Mouse (Mus musculus) natural killer cell, adult 2 months (primary cell): ENCODE data around the gene Klhl33.
"Not testable (repeated sequence)": the region's sequence is repeated elsewhere in the genome, so short reads cannot be mapped to it uniquely, and the experiment has no call there.

Experiments used
- DNase-seq, 2 experiments: peaks; one replicate each; pipeline ENCODE4 v3.0.0; 2022; ENCODE audit warnings: low spot score in 2 of 2

Klhl33 gene

DNA sequence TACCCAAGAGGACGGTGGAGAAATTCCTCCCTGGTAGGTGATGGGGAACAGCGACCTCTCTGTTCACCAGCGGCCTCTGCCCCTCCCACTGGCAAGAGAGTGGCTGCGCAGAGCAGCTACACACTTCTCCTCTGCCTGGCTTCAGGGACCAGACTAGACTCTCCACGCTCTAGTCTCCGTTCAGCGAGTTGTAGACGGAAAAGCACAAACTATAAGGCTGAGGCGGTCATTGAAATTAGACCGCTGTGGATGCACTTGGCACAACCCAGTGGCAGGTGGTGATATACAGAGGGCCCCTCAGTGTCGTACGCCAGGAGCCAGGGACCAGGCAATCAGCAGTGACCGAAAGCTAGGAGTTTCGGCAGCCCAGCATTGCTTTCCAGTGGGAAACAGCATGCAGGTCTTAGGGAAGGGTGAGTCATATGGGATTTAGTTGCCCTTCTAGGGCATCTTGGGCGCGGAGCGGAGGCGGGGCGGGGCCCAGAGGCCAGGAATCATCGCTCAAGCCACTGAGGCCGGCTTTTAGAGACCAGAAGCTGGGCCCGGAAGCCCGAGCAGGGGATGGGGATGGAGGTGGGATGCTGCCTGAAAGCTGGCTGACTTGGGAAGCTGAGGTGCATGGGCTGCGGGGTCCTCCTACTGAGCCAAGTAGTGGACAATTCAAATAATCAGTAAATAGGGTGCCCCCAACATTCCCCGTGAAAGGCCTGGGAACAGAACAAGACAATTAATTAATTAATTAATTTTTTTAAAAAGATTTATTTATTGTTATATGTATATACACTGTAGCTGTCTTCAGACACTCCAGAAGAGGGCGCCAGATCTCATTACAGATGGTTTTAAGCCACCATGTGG, 6.9 kb upstream of the Klhl33 start:
- no peak for DNase-seq

GRCm38 (mm10) chr14:50897992-50898391, 685 bp upstream of the Klhl33 start:
- not testable (repeated sequence) for DNase-seq

GRCm38 (mm10) chr14:50896747-50897373, 447 bp downstream of the Klhl33 start:
- DNase-seq, result no peak

DNA sequence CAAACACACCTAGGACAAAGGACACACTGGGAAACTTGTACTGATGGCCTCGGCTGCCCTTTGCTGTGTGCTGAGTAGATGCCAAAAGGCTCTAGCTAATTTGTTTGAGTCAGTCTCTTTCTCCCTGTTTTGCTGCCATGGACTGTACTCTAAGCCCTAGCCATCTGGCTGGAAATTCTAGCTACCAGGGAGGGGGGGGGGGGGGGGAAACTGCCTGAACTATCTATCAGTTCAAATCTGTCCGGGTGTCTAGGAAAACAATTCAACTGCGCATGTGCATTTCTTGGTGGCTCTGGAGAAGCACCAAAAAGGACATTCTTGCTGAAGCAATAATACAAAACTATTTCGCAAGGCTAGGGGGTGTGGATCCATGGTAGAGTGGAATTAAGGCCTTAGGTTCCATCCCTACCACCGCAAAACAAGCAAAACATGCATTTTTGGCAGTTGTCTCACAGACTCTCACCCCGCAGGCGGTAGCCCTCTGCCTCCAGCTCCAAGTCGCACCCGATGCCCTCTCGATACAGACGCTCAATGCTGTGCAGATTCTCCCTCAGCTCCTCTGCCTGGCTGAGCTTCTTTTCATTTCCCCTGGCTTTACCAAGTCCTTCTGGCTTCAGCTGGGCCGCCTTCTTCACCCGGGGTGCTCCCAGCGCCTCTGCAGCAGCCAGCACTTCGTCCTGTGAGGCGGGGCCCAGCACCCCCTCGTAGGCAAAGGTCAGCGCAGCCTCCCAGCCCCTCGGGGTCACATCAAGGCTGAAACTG, 1.1 kb downstream of the Klhl33 start:
- no peak for DNase-seq

DNA sequence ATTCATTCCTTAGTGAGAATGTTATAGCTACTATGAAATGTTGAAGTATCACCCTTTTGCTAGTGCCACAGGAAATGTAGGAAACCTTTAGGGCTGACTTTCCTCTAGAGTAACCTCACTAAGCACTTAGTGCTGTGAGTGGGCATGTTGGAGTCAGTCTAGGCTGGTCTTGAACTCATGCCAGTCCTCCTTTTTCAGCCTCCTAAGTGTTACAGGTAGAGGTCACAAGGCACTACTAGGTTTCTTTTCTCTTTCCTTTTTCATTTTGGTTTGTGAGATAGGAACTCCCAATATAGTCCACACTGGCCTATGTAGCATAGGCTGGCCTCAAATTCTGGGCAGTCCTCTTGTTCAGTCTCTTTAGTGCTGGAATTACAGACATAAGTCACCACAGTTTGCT, 1.9 kb downstream of the Klhl33 start:
- DNase-seq, result no peak

- no peak for DNase-seq
Observed at GRCm38 (mm10) chr14:50892541-50893459, 4.5 kb downstream of the Klhl33 start.

GRCm38 (mm10) chr14:50892091-50892490, 5.2 kb downstream of the Klhl33 start:
- DNase-seq, result no peak

DNA sequence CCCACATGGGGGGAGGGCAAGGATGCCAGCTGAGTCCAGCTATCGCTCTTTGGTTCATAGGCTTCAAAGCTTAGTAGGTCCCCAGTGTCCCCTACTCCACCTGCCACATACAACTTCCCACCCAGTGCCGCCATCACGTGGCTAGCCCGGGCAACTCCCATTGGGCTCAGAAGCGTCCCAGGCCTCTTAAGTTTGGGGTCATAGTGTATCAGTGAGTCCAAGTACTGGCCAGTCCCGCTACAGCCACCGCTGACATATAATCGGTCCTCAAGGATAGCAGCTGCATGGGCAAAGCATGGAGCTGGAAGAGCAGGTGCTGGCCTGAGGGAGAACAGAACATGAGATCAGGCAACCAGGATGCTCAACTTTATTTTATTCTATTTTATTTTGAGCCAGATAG, 5.7 kb downstream of the Klhl33 start:
- no peak for DNase-seq

DNA sequence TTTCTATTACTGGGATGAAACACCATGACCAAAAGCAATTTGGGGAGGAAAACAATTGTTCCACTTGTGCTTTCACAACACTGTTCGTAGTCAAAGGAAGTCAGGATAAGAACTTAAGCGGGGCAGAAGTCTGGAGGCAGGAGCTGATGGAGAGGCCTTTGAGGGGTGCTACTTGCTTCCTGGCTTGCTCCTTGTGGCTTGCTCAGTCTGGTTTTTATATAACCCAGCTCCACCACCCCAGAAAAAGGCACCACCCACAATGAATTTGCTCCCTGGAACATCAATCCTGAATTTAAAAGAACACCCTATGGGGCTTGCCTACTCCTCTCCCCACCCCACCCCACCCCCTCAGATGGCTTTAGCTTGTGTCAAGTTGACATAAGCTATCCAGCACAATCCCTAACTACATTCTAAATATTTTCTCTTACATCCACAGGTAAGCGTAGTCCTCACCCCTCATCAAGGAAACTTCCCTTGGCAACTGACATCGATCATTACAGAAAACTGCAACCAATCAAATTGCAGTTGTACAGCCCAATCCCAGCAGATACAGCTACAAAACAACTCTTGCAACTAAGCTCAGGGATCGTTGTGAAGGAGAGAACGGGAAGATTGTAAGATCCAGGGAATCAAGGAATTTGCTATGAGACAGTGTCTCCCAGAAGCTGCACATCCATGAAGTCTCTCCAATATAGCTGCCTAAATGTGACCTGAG, 20.9 kb downstream of the Klhl33 start:
- DNase-seq, result no peak

DNA sequence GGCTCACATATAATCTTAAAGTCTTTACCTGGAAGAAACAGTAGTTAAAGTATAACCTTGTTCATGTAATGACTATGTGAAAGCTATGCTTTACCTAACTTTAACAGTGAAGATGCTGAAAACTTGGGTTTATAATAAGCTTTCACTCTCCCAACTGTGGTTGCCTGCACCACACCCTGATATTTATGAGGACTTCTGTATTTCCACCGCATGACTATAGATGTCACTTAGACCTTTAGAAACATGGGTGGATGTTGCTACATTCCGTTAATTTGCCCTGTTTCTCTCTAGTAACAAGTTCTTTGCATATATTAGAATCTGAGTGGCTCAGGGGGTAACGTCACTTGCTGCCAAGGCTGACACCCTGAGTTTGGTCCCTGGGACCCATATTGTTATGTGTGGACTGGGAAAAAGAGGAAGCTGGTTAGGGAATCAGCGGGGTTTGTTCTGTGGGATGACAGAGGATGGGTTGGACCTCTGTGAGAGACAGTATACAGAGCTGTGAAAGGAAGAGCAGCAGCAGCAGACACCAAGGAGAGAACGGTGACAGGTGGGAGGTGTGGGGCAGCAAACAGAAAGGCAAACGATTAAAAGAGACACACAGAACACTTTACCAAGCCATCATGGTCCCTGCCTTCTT, 21.6 kb downstream of the Klhl33 start:
- DNase-seq, result no peak

GRCm38 (mm10) chr14:50875175-50875574, 22.1 kb downstream of the Klhl33 start:
- no peak for DNase-seq

- no peak for DNase-seq
Observed at GRCm38 (mm10) chr14:50871284-50871683, 26.0 kb downstream of the Klhl33 start.

GRCm38 (mm10) chr14:50870805-50871143, 26.5 kb downstream of the Klhl33 start:
- no peak for DNase-seq

DNA sequence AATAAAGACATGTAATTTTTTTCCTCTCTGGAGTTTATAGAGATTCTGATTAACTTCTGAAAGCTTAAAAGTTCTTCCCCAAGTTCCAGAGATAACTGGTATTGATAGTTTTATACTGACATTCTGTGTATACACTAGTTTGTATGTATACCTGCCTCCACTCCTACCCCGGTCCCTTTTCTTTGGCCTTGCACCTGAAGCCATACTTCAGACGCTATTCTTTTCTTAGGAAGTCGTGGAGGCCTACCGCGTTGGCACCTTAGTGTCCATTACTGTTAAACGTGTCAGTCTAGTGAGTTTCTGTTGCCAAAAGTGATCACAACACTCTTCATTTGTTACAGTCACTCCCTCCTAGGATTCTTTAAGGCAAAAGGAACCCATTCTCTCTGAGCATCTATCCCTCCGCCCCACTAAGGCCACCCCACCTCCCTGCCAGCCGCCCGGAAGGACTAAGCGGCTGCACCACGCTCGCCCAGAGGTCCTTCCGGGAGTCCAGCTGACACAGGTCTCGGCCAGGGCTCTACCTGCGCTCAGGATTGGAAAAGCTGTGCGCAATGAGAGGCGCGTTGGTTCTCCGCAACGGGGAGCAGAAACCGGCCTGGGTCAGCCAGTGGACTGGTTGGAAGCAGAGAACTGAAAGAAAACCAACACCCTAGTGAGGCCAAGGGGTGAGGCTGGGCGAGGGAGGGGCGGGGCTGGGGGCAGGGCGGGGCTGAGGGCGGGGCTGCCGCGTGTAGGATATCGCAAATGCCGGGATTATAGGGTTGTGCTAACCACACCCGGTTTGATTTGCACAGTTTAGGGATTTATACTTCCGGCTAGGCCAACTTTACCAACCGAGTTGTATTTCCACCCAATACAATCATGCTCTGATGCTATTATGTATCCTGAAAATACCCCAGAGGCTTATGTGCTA, 27.2 kb downstream of the Klhl33 start, which contains the start of gene Tep1:
Tep1 (minus strand) TSS at position 672 of the 916 bp plus-strand sequence.
- DNase-seq, result peak; percentile 77 to 82

GRCm38 (mm10) chr14:50868656-50869055, 28.7 kb downstream of the Klhl33 start:
- DNase-seq, result no peak

GRCm38 (mm10) chr14:50868211-50868610, 29.1 kb downstream of the Klhl33 start:
- DNase-seq, result no peak

- DNase-seq, result no peak
Observed at GRCm38 (mm10) chr14:50866966-50867365, 30.3 kb downstream of the Klhl33 start.

GRCm38 (mm10) chr14:50865005-50865404, 32.3 kb downstream of the Klhl33 start:
- not testable (repeated sequence) for DNase-seq

- no peak for DNase-seq
Observed at GRCm38 (mm10) chr14:50862641-50863040, 34.7 kb downstream of the Klhl33 start.
